In genomic region chr6:147090191-147090590, GRCm38 (mm10) we compare ENCODE assay signal across 9 mouse cellular contexts. TPM values are rescaled to one million over a fixed set of nuclear protein-coding genes. Genes with fewer than 3 reads are reported as not detected.
DNase-seq lines count a peak whose midpoint lies in the region; ATAC-seq and TF ChIP-seq lines count a peak whose summit lies in the region.
"Had no signal": no experiment of that assay in that cellular context is flagged by ENCODE, and none has a peak within 500 bp of the region (broad histone marks: within the 10 kb centered on the region; RNA-seq: fewer than 3 reads in every experiment).

No protein-coding gene starts in this region.

- no peak for ATAC-seq in kidney, embryonic 15.5 days (replicated peaks; ENCODE audit: low FRiP score)
- no peak for ATAC-seq in forebrain, postnatal 0 days
- no peak for ATAC-seq in midbrain, embryonic 12.5 days (ENCODE audit: low FRiP score, low read depth)
- ATAC-seq in inflammation-experienced regulatory T-cells, adult 6 months, result no peak

- no peak for DNase-seq in kidney, adult 2 months
- DNase-seq in embryonic facial prominence, embryonic 10.5 days (ENCODE audit: low spot score), result no peak
- DNase-seq in forebrain, postnatal 0 days, result peak; percentile 35
- no peak for DNase-seq in frontal cortex, postnatal 10 days (ENCODE audit: low spot score in 2 of 2)
- DNase-seq in retina, embryonic 14.5 days (ENCODE audit: low spot score), result no peak
- DNase-seq: retina, postnatal 1 day had no signal

- H3K4me2 ChIP-seq in kidney, embryonic 15.5 days, result peak overlapping the region; percentile 98
- peak overlapping the region; percentile 95 for H3K4me2 ChIP-seq in forebrain, postnatal 0 days (ENCODE audit: low read depth)
- peak overlapping the region; percentile 78 for H3K4me2 ChIP-seq in midbrain, embryonic 12.5 days (replicated peaks)

- no peak for TF ChIP-seq CTCF in kidney, adult 2 months (conservative IDR thresholded peaks at IDR 0.05; ENCODE audit: insufficient read depth, insufficient read length, low read depth, low read length)
- no peak for TF ChIP-seq CTCF in forebrain, postnatal 0 days (IDR thresholded peaks at IDR 0.05; ENCODE audit: low read depth)

- no peak overlapping the region for H3K27ac ChIP-seq in kidney, embryonic 15.5 days
- H3K27ac ChIP-seq in kidney, adult 2 months (ENCODE audit: insufficient read depth, low read depth, low read length), result no peak overlapping the region
- peak overlapping the region; percentile 91; the same call in 1 of the 2 replicates for H3K27ac ChIP-seq in embryonic facial prominence, embryonic 10.5 days (replicated peaks)
- no peak overlapping the region for H3K27ac ChIP-seq in forebrain, postnatal 0 days (ENCODE audit: low read depth, low read length)
- no peak overlapping the region for H3K27ac ChIP-seq in midbrain, embryonic 12.5 days (replicated peaks)

- peaks cover 42% of the 10 kb centered on the region for H3K4me1 ChIP-seq in kidney, embryonic 15.5 days
- H3K4me1 ChIP-seq in kidney, adult 2 months (ENCODE audit: control insufficient read depth, insufficient read depth, low read length), result peaks cover 6% of the 10 kb centered on the region; the same call in 1 of the 2 replicates
- H3K4me1 ChIP-seq in embryonic facial prominence, embryonic 10.5 days, result peaks cover 65% of the 10 kb centered on the region
- peaks cover 15% of the 10 kb centered on the region; the same call in 1 of the 2 replicates for H3K4me1 ChIP-seq in forebrain, postnatal 0 days (ENCODE audit: insufficient read depth)
- peaks cover 27% of the 10 kb centered on the region for H3K4me1 ChIP-seq in midbrain, embryonic 12.5 days

- WGBS in kidney, embryonic 15.5 days, result 77% methylated on average over 5 of the region's 5 CpGs
- 95% methylated on average over 5 of the region's 5 CpGs for WGBS in kidney, adult 2 months
- WGBS in embryonic facial prominence, embryonic 10.5 days, result 56% methylated on average over 5 of the region's 5 CpGs
- WGBS in forebrain, postnatal 0 days, result 45% methylated on average over 5 of the region's 5 CpGs
- 74% methylated on average over 5 of the region's 5 CpGs for WGBS in midbrain, embryonic 12.5 days

- TF ChIP-seq POLR2A in kidney, adult 2 months (IDR thresholded peaks at IDR 0.05; ENCODE audit: low read depth, low read length), result no peak

- no peak overlapping the region for H3K9ac ChIP-seq in kidney, embryonic 15.5 days
- H3K9ac ChIP-seq in forebrain, postnatal 0 days, result no peak overlapping the region; the same call in 1 of the 2 replicates
- H3K9ac ChIP-seq in midbrain, embryonic 12.5 days (replicated peaks), result no peak overlapping the region

- peaks cover 11% of the 10 kb centered on the region; the same call in 1 of the 2 replicates for H3K36me3 ChIP-seq in kidney, embryonic 15.5 days
- H3K36me3 ChIP-seq in kidney, adult 2 months (ENCODE audit: control insufficient read depth, insufficient read depth, low read length), result no peaks in the 10 kb centered on the region
- peaks cover 14% of the 10 kb centered on the region for H3K36me3 ChIP-seq in embryonic facial prominence, embryonic 10.5 days (replicated peaks)
- peaks cover 2% of the 10 kb centered on the region; the same call in 1 of the 2 replicates for H3K36me3 ChIP-seq in forebrain, postnatal 0 days (ENCODE audit: insufficient read depth)
- H3K36me3 ChIP-seq in midbrain, embryonic 12.5 days, result no peaks in the 10 kb centered on the region

- H3K4me3 ChIP-seq in kidney, embryonic 15.5 days (replicated peaks), result no peak overlapping the region
- H3K4me3 ChIP-seq in kidney, adult 2 months (ENCODE audit: insufficient read depth, low read depth, low read length), result no peak overlapping the region
- peak overlapping the region; percentile 67; the same call in 1 of the 2 replicates for H3K4me3 ChIP-seq in embryonic facial prominence, embryonic 10.5 days
- H3K4me3 ChIP-seq in forebrain, postnatal 0 days (ENCODE audit: low read depth, low read length), result no peak overlapping the region; the same call in 1 of the 2 replicates
- peak overlapping the region; percentile 62 for H3K4me3 ChIP-seq in midbrain, embryonic 12.5 days

- no peaks in the 10 kb centered on the region for H3K9me3 ChIP-seq in kidney, embryonic 15.5 days (replicated peaks)
- no peaks in the 10 kb centered on the region for H3K9me3 ChIP-seq in embryonic facial prominence, embryonic 10.5 days
- H3K9me3 ChIP-seq in forebrain, postnatal 0 days (ENCODE audit: low read length), result no peaks in the 10 kb centered on the region
- no peaks in the 10 kb centered on the region for H3K9me3 ChIP-seq in midbrain, embryonic 12.5 days

- peaks cover 22% of the 10 kb centered on the region for H3K27me3 ChIP-seq in kidney, embryonic 15.5 days
- no peaks in the 10 kb centered on the region for H3K27me3 ChIP-seq in kidney, adult 2 months (replicated peaks; ENCODE audit: control insufficient read depth, insufficient read depth, low read length)
- peaks cover 21% of the 10 kb centered on the region for H3K27me3 ChIP-seq in embryonic facial prominence, embryonic 10.5 days (replicated peaks; ENCODE audit: low read depth, poor library complexity, severe bottlenecking)
- H3K27me3 ChIP-seq in forebrain, postnatal 0 days (ENCODE audit: insufficient read depth, low read length), result no peaks in the 10 kb centered on the region
- H3K27me3 ChIP-seq in midbrain, embryonic 12.5 days, result peaks cover 12% of the 10 kb centered on the region; the same call in 1 of the 2 replicates

RNA-seq across cellular contexts. Expression of gene Klhl42, which starts 1.0 kb away (rescaled TPM):
- polyA plus RNA-seq in kidney, embryonic 15.5 days (2015; fragmentation: Nextera tagmentation; extraction: Ambion mirVana), result 6.4 and 6.5 TPM in 2 replicates
- 13.3 and 15.3 TPM in 2 replicates for polyA plus RNA-seq in kidney, adult 2 months (2012; rRNA removed)
- polyA plus RNA-seq in embryonic facial prominence, embryonic 10.5 days (2016; fragmentation: Nextera tagmentation; extraction: Ambion mirVana), result 6.5 and 6.8 TPM in 2 replicates
- total RNA-seq in forebrain, postnatal 0 days (2014; rRNA removed), result 23.9 and 27.8 TPM in 2 replicates
- 4.7 and 6.0 TPM in 2 replicates for polyA plus RNA-seq in forebrain, postnatal 0 days (2015; fragmentation: Nextera tagmentation; extraction: Ambion mirVana)
- polyA plus RNA-seq in midbrain, embryonic 12.5 days (2016; fragmentation: Nextera tagmentation; extraction: Ambion mirVana), result 8.2 and 9.0 TPM in 2 replicates
- polyA plus RNA-seq in inflammation-experienced regulatory T-cells, adult 6 months (2017; shearing (Covaris generic)), result 10 to 100 TPM; 10.5 to 22.9 (median 19.7) TPM

RNA-seq across cellular contexts. Expression of gene Mansc4, which starts 3.4 kb away (rescaled TPM):
- polyA plus RNA-seq in kidney, embryonic 15.5 days (2015; fragmentation: Nextera tagmentation; extraction: Ambion mirVana), result 4.6 and 5.0 TPM in 2 replicates
- polyA plus RNA-seq in kidney, adult 2 months (2012; rRNA removed), result 15.6 and 17.2 TPM in 2 replicates
- 0.62 and 2.0 TPM in 2 replicates for polyA plus RNA-seq in embryonic facial prominence, embryonic 10.5 days (2016; fragmentation: Nextera tagmentation; extraction: Ambion mirVana)
- 1.0 and 1.6 TPM in 2 replicates for total RNA-seq in forebrain, postnatal 0 days (2014; rRNA removed)
- polyA plus RNA-seq in forebrain, postnatal 0 days (2015; fragmentation: Nextera tagmentation; extraction: Ambion mirVana), result 0.79 and 1.6 TPM in 2 replicates
- 0.21 and 0.32 TPM in 2 replicates for polyA plus RNA-seq in midbrain, embryonic 12.5 days (2016; fragmentation: Nextera tagmentation; extraction: Ambion mirVana)
- under 1 TPM in 2 of 3 experiments, not detected in 1; 0.33 to 0.40 TPM for polyA plus RNA-seq in inflammation-experienced regulatory T-cells, adult 6 months (2017; shearing (Covaris generic))

RNA-seq across cellular contexts. Expression of gene Mrps35, which starts 47.6 kb away (rescaled TPM):
- 114 and 118 TPM in 2 replicates for polyA plus RNA-seq in kidney, embryonic 15.5 days (2015; fragmentation: Nextera tagmentation; extraction: Ambion mirVana)
- 16.9 and 33.1 TPM in 2 replicates for polyA plus RNA-seq in kidney, adult 2 months (2012; rRNA removed)
- 109 and 122 TPM in 2 replicates for polyA plus RNA-seq in embryonic facial prominence, embryonic 10.5 days (2016; fragmentation: Nextera tagmentation; extraction: Ambion mirVana)
- 12.6 and 20.3 TPM in 2 replicates for total RNA-seq in forebrain, postnatal 0 days (2014; rRNA removed)
- polyA plus RNA-seq in forebrain, postnatal 0 days (2015; fragmentation: Nextera tagmentation; extraction: Ambion mirVana), result 82.6 and 83.2 TPM in 2 replicates
- 70.6 and 83.0 TPM in 2 replicates for polyA plus RNA-seq in midbrain, embryonic 12.5 days (2016; fragmentation: Nextera tagmentation; extraction: Ambion mirVana)
- 10 to 100 TPM; 80.2 to 97.5 (median 83.9) TPM for polyA plus RNA-seq in inflammation-experienced regulatory T-cells, adult 6 months (2017; shearing (Covaris generic))

RNA-seq across cellular contexts. Expression of gene Rep15, which starts 57.8 kb away (rescaled TPM):
- polyA plus RNA-seq in kidney, embryonic 15.5 days (2015; fragmentation: Nextera tagmentation; extraction: Ambion mirVana), result 1.4 and 1.5 TPM in 2 replicates
- polyA plus RNA-seq in kidney, adult 2 months (2012; rRNA removed), result 0.35 and 0.42 TPM in 2 replicates
- 1.0 and 1.2 TPM in 2 replicates for polyA plus RNA-seq in embryonic facial prominence, embryonic 10.5 days (2016; fragmentation: Nextera tagmentation; extraction: Ambion mirVana)
- total RNA-seq in forebrain, postnatal 0 days (2014; rRNA removed), result 1.0 and 1.1 TPM in 2 replicates
- polyA plus RNA-seq in forebrain, postnatal 0 days (2015; fragmentation: Nextera tagmentation; extraction: Ambion mirVana), result 0.35 and 0.74 TPM in 2 replicates
- polyA plus RNA-seq in midbrain, embryonic 12.5 days (2016; fragmentation: Nextera tagmentation; extraction: Ambion mirVana), result 0.42 and 0.81 TPM in 2 replicates
- polyA plus RNA-seq in inflammation-experienced regulatory T-cells, adult 6 months (2017; shearing (Covaris generic)), result under 1 TPM; 0.29 to 0.67 (median 0.34) TPM

Comparison
In these comparisons a context has a peak if more than half of its experiments do, and no peak if none do; other contexts are left out.
1. H3K4me3 ChIP-seq: peak in embryonic facial prominence, embryonic 10.5 days (single experiment) and midbrain, embryonic 12.5 days (single experiment); none in kidney, embryonic 15.5 days (single experiment), kidney, adult 2 months (single experiment) and forebrain, postnatal 0 days (single experiment).
2. Peak in every context shown above with its lines, with median percentiles within 50 percentile points of each other: H3K4me2 ChIP-seq.